Mouse (Mus musculus) MEL (cell line): ENCODE data around the gene P4ha1. TPM values are rescaled to one million over a fixed set of nuclear protein-coding genes. Genes with fewer than 3 reads are reported as not detected.

Experiments
- DNase-seq: peaks from one replicate; pipeline ENCODE4 v3.0.0; 2011; ENCODE audit warnings: low read depth, low spot score
- H3K27ac ChIP-seq: 2 replicates; pipeline ENCODE4 v1.5.1; 2012; ENCODE audit warnings: low read depth, mild to moderate bottlenecking, control low read depth, low read length, moderate library complexity; ENCODE audit not compliant: control insufficient read depth
- H3K27me3 ChIP-seq, 2 experiments: fragments of 150-350 bp in 1 of 2; sonication (generic) in 1 of 2; 2 replicates each; pipeline ENCODE4 v1.6.1; 2012; ENCODE audit warnings: low read length in 2 of 2, mild to moderate bottlenecking in 2 of 2, improper control_type of control experiment in 1 of 2, moderate library complexity in 1 of 2; ENCODE audit not compliant: insufficient read depth in 2 of 2, control insufficient read depth in 1 of 2
- H3K36me3 ChIP-seq, 2 experiments: 2 replicates each; pipeline ENCODE4 v1.6.1; 2012 to 2014; ENCODE audit warnings: low read length in 2 of 2, improper control_type of control experiment in 1 of 2, inconsistent platforms in 1 of 2, mild to moderate bottlenecking in 1 of 2; ENCODE audit not compliant: insufficient read depth in 2 of 2, control insufficient read depth in 1 of 2
- H3K4me1 ChIP-seq, 2 experiments: fragments of 150-350 bp in 1 of 2; sonication (generic) in 1 of 2; 2 replicates each; pipeline ENCODE4 v1.6.1; 2012; ENCODE audit warnings: low read length in 2 of 2, improper control_type of control experiment in 1 of 2, mild to moderate bottlenecking in 1 of 2; ENCODE audit not compliant: insufficient read depth in 2 of 2, control insufficient read depth in 1 of 2
- H3K4me3 ChIP-seq, 2 experiments: fragments of 150-350 bp in 1 of 2; sonication (generic) in 1 of 2; 2 replicates each; pipeline ENCODE4 v1.5.1; 2012; ENCODE audit warnings: low read depth in 2 of 2, low read length in 2 of 2, mild to moderate bottlenecking in 2 of 2, moderate library complexity in 2 of 2, control low read depth in 1 of 2, improper control_type of control experiment in 1 of 2; ENCODE audit not compliant: control insufficient read depth in 1 of 2, insufficient read depth in 1 of 2
- H3K79me2 ChIP-seq: 2 replicates; pipeline ENCODE4 v1.6.1; 2012; ENCODE audit warnings: mild to moderate bottlenecking, low read length, moderate library complexity; ENCODE audit not compliant: control insufficient read depth, poor library complexity, insufficient read depth
- H3K9ac ChIP-seq: 2 replicates; pipeline ENCODE4 v1.6.1; 2012; ENCODE audit warnings: low read depth, mild to moderate bottlenecking, control low read depth, low read length, moderate library complexity; ENCODE audit not compliant: control insufficient read depth, poor library complexity, severe bottlenecking
- H3K9me3 ChIP-seq: fragments of 150-350 bp; sonication (generic); replicated peaks from 2 replicates; pipeline ENCODE4 v1.6.1; 2012; ENCODE audit warnings: mild to moderate bottlenecking, low read length, improper control_type of control experiment, moderate library complexity; ENCODE audit not compliant: insufficient read depth
- BHLHE40 ChIP-seq: IDR thresholded peaks from 2 replicates; pipeline ENCODE4 v1.6.1; 2012; ENCODE audit warnings: low read depth, mild to moderate bottlenecking, inconsistent platforms, low read length, improper control_type of control experiment, borderline replicate concordance
- CHD2 ChIP-seq: IDR thresholded peaks from 2 replicates; pipeline ENCODE4 v1.6.1; 2011; ENCODE audit warnings: low read length, improper control_type of control experiment
- CTCF ChIP-seq, 3 experiments: IDR thresholded peaks in 2 of 3; conservative IDR thresholded peaks in 1 of 3; 2 replicates each; pipeline ENCODE4 v1.5.1; 2011 to 2012; ENCODE audit warnings: low read length in 3 of 3, low read depth in 2 of 3, mild to moderate bottlenecking in 2 of 3, improper control_type of control experiment in 1 of 3, inconsistent platforms in 1 of 3, mixed read lengths in 1 of 3, moderate library complexity in 1 of 3; ENCODE audit not compliant: control insufficient read depth in 1 of 3, insufficient read depth in 1 of 3, poor library complexity in 1 of 3, severe bottlenecking in 1 of 3
- E2F4 ChIP-seq: IDR thresholded peaks from 2 replicates; pipeline ENCODE4 v1.6.1; 2011; ENCODE audit warnings: low read depth, low read length, improper control_type of control experiment, borderline replicate concordance
- GATA1 ChIP-seq: IDR thresholded peaks from 2 replicates; pipeline ENCODE4 v1.6.1; 2011; ENCODE audit warnings: low read depth, low read length, improper control_type of control experiment
- HCFC1 ChIP-seq: IDR thresholded peaks from 2 replicates; pipeline ENCODE4 v1.6.1; 2012; ENCODE audit warnings: low read depth, mild to moderate bottlenecking, inconsistent platforms, low read length, improper control_type of control experiment, moderate library complexity
- JUND ChIP-seq: IDR thresholded peaks from 2 replicates; pipeline ENCODE4 v1.6.1; 2011; ENCODE audit warnings: low read depth, mild to moderate bottlenecking, improper control_type of control experiment, low read length
- KAT2A ChIP-seq: conservative IDR thresholded peaks from 2 replicates; pipeline ENCODE4 v1.6.1; 2012; ENCODE audit warnings: low read depth, low read length, improper control_type of control experiment, inconsistent platforms
- MAFK ChIP-seq: IDR thresholded peaks from 2 replicates; pipeline ENCODE4 v1.6.1; 2011; ENCODE audit warnings: low read depth, mild to moderate bottlenecking, low read length, improper control_type of control experiment, borderline replicate concordance
- MAX ChIP-seq: IDR thresholded peaks from 2 replicates; pipeline ENCODE4 v1.6.1; 2011; ENCODE audit warnings: low read length, improper control_type of control experiment
- MXI1 ChIP-seq: IDR thresholded peaks from 2 replicates; pipeline ENCODE4 v1.6.1; 2011; ENCODE audit warnings: mild to moderate bottlenecking, low read depth, low read length, improper control_type of control experiment
- MYB ChIP-seq: IDR thresholded peaks from 2 replicates; pipeline ENCODE4 v1.6.1; 2011; ENCODE audit warnings: mild to moderate bottlenecking, low read depth, low read length, improper control_type of control experiment
- MYC ChIP-seq: IDR thresholded peaks from 2 replicates; pipeline ENCODE4 v1.6.1; 2011; ENCODE audit warnings: low read depth, mild to moderate bottlenecking, low read length, improper control_type of control experiment, moderate library complexity
- NELFE ChIP-seq: IDR thresholded peaks from 2 replicates; pipeline ENCODE4 v1.6.1; 2011; ENCODE audit warnings: low read depth, low read length, improper control_type of control experiment
- NRF1 ChIP-seq: IDR thresholded peaks from 2 replicates; pipeline ENCODE4 v1.6.1; 2014; ENCODE audit warnings: low read depth, mild to moderate bottlenecking, inconsistent platforms, low read length, improper control_type of control experiment, moderate library complexity; ENCODE audit not compliant: poor library complexity, insufficient read depth, severe bottlenecking
- POLR2A ChIP-seq, 2 experiments: IDR thresholded peaks; 2 replicates each; pipeline ENCODE4 v1.6.1; 2011 to 2012; ENCODE audit warnings: low read length in 2 of 2, mild to moderate bottlenecking in 2 of 2, control low read depth in 1 of 2, improper control_type of control experiment in 1 of 2, low read depth in 1 of 2, moderate library complexity in 1 of 2; ENCODE audit not compliant: control insufficient read depth in 1 of 2, insufficient read depth in 1 of 2, poor library complexity in 1 of 2
- RAD21 ChIP-seq: IDR thresholded peaks from 2 replicates; pipeline ENCODE4 v1.6.1; 2011; ENCODE audit warnings: mild to moderate bottlenecking, low read depth, low read length, improper control_type of control experiment
- SIN3A ChIP-seq: IDR thresholded peaks from 2 replicates; pipeline ENCODE4 v1.6.1; 2012; ENCODE audit warnings: low read length, improper control_type of control experiment, inconsistent platforms
- SMC3 ChIP-seq: IDR thresholded peaks from 2 replicates; pipeline ENCODE4 v1.6.1; 2011; ENCODE audit warnings: low read depth, low read length, improper control_type of control experiment
- TAL1 ChIP-seq: IDR thresholded peaks from 2 replicates; pipeline ENCODE4 v1.6.1; 2012; ENCODE audit warnings: mild to moderate bottlenecking, inconsistent platforms, low read length, moderate library complexity, mixed read lengths
- TBP ChIP-seq: IDR thresholded peaks from 2 replicates; pipeline ENCODE4 v1.8.0; 2011; ENCODE audit warnings: low read depth, low read length, improper control_type of control experiment
- UBTF ChIP-seq: IDR thresholded peaks from 2 replicates; pipeline ENCODE4 v1.6.1; 2012; ENCODE audit warnings: low read depth, mild to moderate bottlenecking, inconsistent platforms, low read length, improper control_type of control experiment, moderate library complexity, borderline replicate concordance; ENCODE audit not compliant: insufficient read depth
- USF1 ChIP-seq: IDR thresholded peaks from 2 replicates; pipeline ENCODE4 v1.6.1; 2014; ENCODE audit warnings: low read depth, mild to moderate bottlenecking, inconsistent platforms, low read length, improper control_type of control experiment, moderate library complexity
- USF2 ChIP-seq, 2 experiments: IDR thresholded peaks; 2 replicates each; pipeline ENCODE4 v1.6.1; 2011 to 2012; ENCODE audit warnings: improper control_type of control experiment in 2 of 2, low read length in 2 of 2, borderline replicate concordance in 1 of 2, inconsistent platforms in 1 of 2, low read depth in 1 of 2, mild to moderate bottlenecking in 1 of 2; ENCODE audit not compliant: insufficient read depth in 1 of 2
- ZC3H11A ChIP-seq: IDR thresholded peaks from 2 replicates; pipeline ENCODE4 v1.6.1; 2012; ENCODE audit warnings: low read depth, mild to moderate bottlenecking, inconsistent platforms, low read length, improper control_type of control experiment
- ZNF384 ChIP-seq: IDR thresholded peaks from 2 replicates; pipeline ENCODE4 v1.6.1; 2012; ENCODE audit warnings: low read depth, mild to moderate bottlenecking, inconsistent platforms, low read length, improper control_type of control experiment
- polyA plus RNA-seq, 2 experiments: library from polyadenylated mRNA; stranded (reverse) in 1 of 2; unstranded in 1 of 2; fragments of >175 nt in 1 of 2; fragments of >200 nt in 1 of 2; gene quantifications; 2 replicates each; pipeline versions ENCODE4 v1.2.1 to v1.2.4; 2012; ENCODE audit warnings: low replicate concordance in 2 of 2, low read depth in 1 of 2; ENCODE audit not compliant: insufficient read length in 2 of 2, insufficient read depth in 1 of 2, missing spikeins in 1 of 2
- total RNA-seq: library from RNA; depleted of rRNA; stranded (reverse); fragments of 300-350 nt; gene quantifications from 2 replicates; pipeline ENCODE4 v1.2.3, GENCODE M21; 2012

Gene P4ha1
- total and polyA plus RNA-seq, 3 experiments = 18.9 to 50.2 TPM; not detected in 1

DNA sequence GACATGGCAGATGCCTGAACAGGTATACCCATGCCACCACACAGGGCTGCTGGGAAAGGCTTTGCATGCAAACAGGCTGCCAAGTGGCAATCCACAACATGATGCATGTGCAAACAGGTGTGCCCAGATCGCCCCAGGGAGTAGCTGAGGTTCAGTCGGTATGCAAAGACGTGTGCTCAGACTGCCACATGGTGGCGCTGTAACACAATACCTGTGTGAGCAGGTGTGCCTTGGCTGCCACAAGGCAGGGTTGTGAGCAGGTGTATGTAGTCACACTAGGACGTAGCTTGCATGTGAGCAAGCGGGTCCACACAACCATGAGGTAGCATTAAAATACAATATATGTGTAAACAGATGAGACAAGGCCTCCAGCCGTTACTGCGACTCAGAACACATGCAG is 34.0 kb upstream of the P4ha1 start:
- H3K27ac ChIP-seq = no peak overlapping the region
- H3K9me3 ChIP-seq = no peaks in the 10 kb centered on the region
- TF ChIP-seq SMC3 (peak; percentile 47), BHLHE40 (no peak), USF1 (no peak), MXI1 (no peak), POLR2A (IDR thresholded peaks at IDR 0.05; ENCODE audit: control insufficient read depth in 1 of 2, insufficient read depth in 1 of 2, low read depth in 1 of 2, low read length in 2 of 2, poor library complexity in 1 of 2) (no peak), MAX (no peak), CTCF (IDR thresholded peaks at IDR 0.05 in 2 of 3, conservative IDR thresholded peaks at IDR 0.05 in 1 of 3; ENCODE audit: control insufficient read depth in 1 of 3, insufficient read depth in 1 of 3, low read depth in 2 of 3, low read length in 3 of 3, poor library complexity in 1 of 3, severe bottlenecking in 1 of 3) (peak; percentile 41 to 73 (median 63); a peak in 5 of 6 replicates), E2F4 (no peak), RAD21 (peak; percentile 51), SIN3A (no peak), MAFK (no peak)
- no peak overlapping the region for H3K4me3 ChIP-seq
- no peaks in the 10 kb centered on the region for H3K79me2 ChIP-seq
- no peak overlapping the region for H3K9ac ChIP-seq
- H3K4me1 ChIP-seq = peaks cover 0 to 3% of the 10 kb centered on the region in 2 experiments; a peak in 1 of 4 replicates
- H3K36me3 ChIP-seq = no peaks in the 10 kb centered on the region
- no peak for DNase-seq
- H3K27me3 ChIP-seq = no peaks in the 10 kb centered on the region

- H3K9ac ChIP-seq = no peak overlapping the region
- H3K4me1 ChIP-seq = peaks cover 0 to 3% of the 10 kb centered on the region in 2 experiments; a peak in 1 of 4 replicates
- H3K79me2 ChIP-seq = no peaks in the 10 kb centered on the region
- no peak for DNase-seq
- H3K36me3 ChIP-seq = no peaks in the 10 kb centered on the region
- no peak overlapping the region for H3K27ac ChIP-seq
- H3K9me3 ChIP-seq = no peaks in the 10 kb centered on the region
- H3K4me3 ChIP-seq = no peak overlapping the region
- TF ChIP-seq USF1 (no peak), ZC3H11A (no peak), TAL1 (no peak), NRF1 (no peak), MAFK (no peak), JUND (no peak), TBP (no peak), USF2 (IDR thresholded peaks at IDR 0.05; ENCODE audit: borderline replicate concordance in 1 of 2, insufficient read depth in 1 of 2, low read depth in 1 of 2, low read length in 2 of 2) (no peak), HCFC1 (no peak), NELFE (no peak), CHD2 (no peak), SIN3A (no peak), POLR2A (IDR thresholded peaks at IDR 0.05; ENCODE audit: control insufficient read depth in 1 of 2, insufficient read depth in 1 of 2, low read depth in 1 of 2, low read length in 2 of 2, poor library complexity in 1 of 2) (no peak), MYB (no peak), MYC (no peak), GATA1 (no peak), SMC3 (no peak), UBTF (no peak), KAT2A (no peak), ZNF384 (no peak)
- TF ChIP-seq, all 39 proteins: peak for 0
- H3K27me3 ChIP-seq = no peaks in the 10 kb centered on the region
These were observed 31.6 kb upstream of the P4ha1 start for GRCm38 (mm10) chr10:59291536-59291935.
